Mouse (Mus musculus) heart, postnatal 0 days (tissue): ENCODE data around the gene Avpr1b. TPM values are rescaled to one million over a fixed set of nuclear protein-coding genes. Genes with fewer than 3 reads are reported as not detected.
"Not testable (repeated sequence)": the region's sequence is repeated elsewhere in the genome, so short reads cannot be mapped to it uniquely, and the experiment has no call there.

Experiments
- ATAC-seq: fragments of 200-750 bp; cut with Nextera tagmentation; 2 replicates; pipeline ENCODE4 v1.8.0; 2017; ENCODE audit warnings: low read depth, moderate number of reproducible peaks, moderate library complexity; ENCODE audit not compliant: insufficient read depth
- DNase-seq: peaks from one replicate; pipeline ENCODE4 v3.0.0-alpha.2; 2016; ENCODE audit warnings: low spot score
- H3K27ac ChIP-seq: fragments of 300-500 bp; sonication (generic); 2 replicates; pipeline ENCODE4 v1.5.1; 2014; ENCODE audit warnings: low read depth, mild to moderate bottlenecking
- H3K27me3 ChIP-seq: fragments of 300-500 bp; sonication (generic); 2 replicates; pipeline ENCODE4 v1.6.1; 2014; ENCODE audit warnings: low read length, mixed read lengths; ENCODE audit not compliant: control insufficient read depth, insufficient read depth
- H3K36me3 ChIP-seq: fragments of 300-500 bp; sonication (generic); replicated peaks from 2 replicates; pipeline ENCODE4 v1.6.1; 2014; ENCODE audit warnings: low read length, mixed read lengths; ENCODE audit not compliant: control insufficient read depth, insufficient read depth
- H3K4me1 ChIP-seq: fragments of 300-500 bp; sonication (generic); 2 replicates; pipeline ENCODE4 v1.6.1; 2014; ENCODE audit warnings: antibody characterized with exemption; ENCODE audit not compliant: control insufficient read depth, insufficient read depth
- H3K4me2 ChIP-seq: fragments of 300-500 bp; sonication (generic); 2 replicates; pipeline ENCODE4 v1.6.1; 2014; ENCODE audit warnings: low read depth, mild to moderate bottlenecking, low read length, moderate library complexity
- H3K4me3 ChIP-seq: fragments of 300-500 bp; sonication (generic); 2 replicates; pipeline ENCODE4 v1.5.1; 2014; ENCODE audit warnings: low read depth, low read length
- H3K9ac ChIP-seq: fragments of 300-500 bp; sonication (generic); replicated peaks from 2 replicates; pipeline ENCODE4 v1.6.1; 2014; ENCODE audit warnings: low read depth, low read length, mixed read lengths
- H3K9me3 ChIP-seq: fragments of 300-500 bp; sonication (generic); replicated peaks from 2 replicates; pipeline ENCODE4 v1.6.1; 2016; ENCODE audit warnings: low read length; ENCODE audit not compliant: control insufficient read depth
- CTCF ChIP-seq: IDR thresholded peaks from 2 replicates; pipeline ENCODE4 v1.5.1; 2016; ENCODE audit warnings: antibody characterized with exemption, control low read depth, low read depth
- EP300 ChIP-seq: IDR thresholded peaks from 2 replicates; pipeline ENCODE4 v1.6.1; 2016; ENCODE audit warnings: antibody characterized with exemption, low read depth
- WGBS: fragments of 180-500 bp; shearing (Covaris S2); extraction: QIAGEN DNeasy Blood & Tissue Kit; methylation state at CpG from one replicate; pipeline ENCODE4 v1.1.7; 2014; 5-methylcytosine and 5-hydroxymethylcytosine counted together
- polyA plus RNA-seq: library from polyadenylated mRNA; unstranded; fragments of >200 nt; fragmentation: Nextera tagmentation; extraction: Ambion mirVana; gene quantifications from 2 replicates; pipeline ENCODE4 v1.2.1, GENCODE M21; 2015
- total RNA-seq: library from RNA; depleted of rRNA; stranded (reverse); fragments of >200 nt; gene quantifications from 2 replicates; pipeline ENCODE4 v1.2.3, GENCODE M21; 2014; ENCODE audit warnings: low replicate concordance

Avpr1b gene
- total and polyA plus RNA-seq, 2 experiments from 2014 or later, result not detected

DNA sequence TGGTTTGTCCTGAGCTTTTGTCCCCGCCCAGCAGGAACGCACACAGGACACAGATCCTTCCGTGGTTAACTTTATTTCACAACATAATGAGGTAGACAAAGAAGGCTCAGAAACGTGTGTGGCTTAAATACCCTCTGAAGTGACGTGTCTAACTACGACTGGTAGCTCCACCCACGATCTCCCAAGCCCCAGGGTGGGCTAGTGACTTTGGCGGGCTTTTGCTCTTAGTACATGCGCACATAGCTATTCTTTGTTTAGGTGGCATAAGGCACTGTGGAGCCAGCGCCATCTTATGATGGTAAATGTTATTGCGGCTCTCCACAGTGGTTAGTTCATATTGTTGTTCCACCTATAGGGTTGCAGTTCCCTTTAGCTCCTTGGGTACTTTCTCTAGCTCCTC is 33.0 kb upstream of the Avpr1b start:
- H3K4me3 ChIP-seq, H3K9ac ChIP-seq, ATAC-seq, H3K27ac ChIP-seq, H3K4me2 ChIP-seq, H3K36me3 ChIP-seq, H3K27me3 ChIP-seq, DNase-seq, H3K4me1 ChIP-seq, H3K9me3 ChIP-seq: not testable (repeated sequence)
- 43% methylated on average over 11 of the region's 11 CpGs for WGBS
- peak; percentile 23; the same call in 1 of the 2 replicates for TF ChIP-seq CTCF

DNA sequence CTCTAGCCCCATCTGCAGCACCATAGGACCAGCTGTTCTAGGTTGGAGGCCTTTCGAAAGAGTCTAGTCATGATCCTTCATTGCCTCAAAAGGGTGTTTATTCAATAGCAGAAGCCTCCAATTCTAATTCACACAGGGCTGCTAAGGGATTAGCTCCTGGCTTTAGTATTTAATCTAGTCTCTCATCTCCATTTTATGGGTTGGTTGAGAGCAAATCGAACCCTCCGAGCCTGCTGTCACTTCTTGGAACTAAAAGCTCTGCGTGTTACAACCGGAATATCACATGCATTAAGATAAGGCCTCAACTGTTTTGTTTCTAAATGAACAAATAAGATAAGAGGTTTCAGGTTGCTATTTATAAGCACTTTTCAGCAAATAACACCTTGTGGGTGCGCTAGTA is 29.3 kb upstream of the Avpr1b start:
- 46% methylated on average over 6 of the region's 6 CpGs for WGBS
- H3K4me1 ChIP-seq, result peaks cover 4% of the 10 kb centered on the region; the same call in 1 of the 2 replicates

DNA sequence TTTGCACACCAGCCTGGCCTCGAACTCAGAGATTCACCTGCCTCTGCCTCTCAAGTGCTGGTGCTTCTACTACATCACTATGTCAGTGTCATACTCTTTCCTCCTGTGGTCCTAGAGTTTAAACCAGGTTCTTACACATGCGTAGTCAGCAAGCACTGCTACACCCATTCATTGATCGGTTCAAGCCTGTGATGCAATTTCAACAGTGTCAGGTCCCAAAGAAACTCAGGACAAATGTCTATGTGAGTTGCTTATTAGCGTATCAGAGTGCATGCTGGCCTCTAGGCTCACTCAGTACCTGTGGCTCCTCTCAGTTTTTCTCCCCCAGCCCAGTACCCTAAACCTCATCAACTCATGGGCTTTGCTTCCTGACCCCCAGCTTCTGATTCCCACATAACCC is 28.6 kb upstream of the Avpr1b start:
- Histone ChIP-seq H3K4me2 (no peak overlapping the region), H3K9me3 (no peaks in the 10 kb centered on the region), H3K27ac (no peak overlapping the region), H3K36me3 (no peaks in the 10 kb centered on the region), H3K27me3 (no peaks in the 10 kb centered on the region), H3K4me3 (no peak overlapping the region), H3K4me1 (peaks cover 4% of the 10 kb centered on the region; the same call in 1 of the 2 replicates), H3K9ac (no peak overlapping the region)
- WGBS, result 90% methylated on average over 4 of the region's 4 CpGs
- ATAC-seq (no peak), DNase-seq (no peak)
- TF ChIP-seq EP300 (no peak), CTCF (no peak)

More for the DNA sequence above, 29.3 kb upstream of the Avpr1b start:
- no peak overlapping the region for H3K9ac ChIP-seq
- DNase-seq (no peak), ATAC-seq (no peak)
- H3K36me3 ChIP-seq, result no peaks in the 10 kb centered on the region
- no peaks in the 10 kb centered on the region for H3K27me3 ChIP-seq
- no peak overlapping the region for H3K4me2 ChIP-seq
- no peaks in the 10 kb centered on the region for H3K9me3 ChIP-seq
- no peak overlapping the region for H3K4me3 ChIP-seq
- H3K27ac ChIP-seq, result no peak overlapping the region
- TF ChIP-seq CTCF (no peak), EP300 (no peak)

DNA sequence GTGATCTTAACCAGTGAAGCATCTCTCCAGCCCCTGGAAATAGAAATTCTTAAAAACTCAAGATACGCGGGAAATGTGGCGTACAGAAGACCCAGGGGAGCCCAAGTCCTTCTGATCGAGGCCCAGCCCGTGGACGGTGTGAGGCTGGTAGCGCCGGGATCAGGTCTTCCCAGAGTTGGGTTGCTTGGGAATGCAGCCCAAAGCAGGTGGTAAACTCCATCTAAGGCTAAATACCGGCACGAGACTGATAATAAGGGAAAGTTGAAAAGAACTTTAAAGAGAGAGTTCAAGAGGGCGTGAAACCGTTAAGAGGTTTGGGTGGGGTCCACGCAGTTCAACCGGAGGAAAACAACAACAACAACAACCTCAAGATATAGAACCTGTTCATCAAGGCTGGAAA is 25.3 kb upstream of the Avpr1b start:
- ATAC-seq (peak; percentile 78), DNase-seq (peak; percentile 91)
- H3K4me2 ChIP-seq, result no peak overlapping the region

DNA sequence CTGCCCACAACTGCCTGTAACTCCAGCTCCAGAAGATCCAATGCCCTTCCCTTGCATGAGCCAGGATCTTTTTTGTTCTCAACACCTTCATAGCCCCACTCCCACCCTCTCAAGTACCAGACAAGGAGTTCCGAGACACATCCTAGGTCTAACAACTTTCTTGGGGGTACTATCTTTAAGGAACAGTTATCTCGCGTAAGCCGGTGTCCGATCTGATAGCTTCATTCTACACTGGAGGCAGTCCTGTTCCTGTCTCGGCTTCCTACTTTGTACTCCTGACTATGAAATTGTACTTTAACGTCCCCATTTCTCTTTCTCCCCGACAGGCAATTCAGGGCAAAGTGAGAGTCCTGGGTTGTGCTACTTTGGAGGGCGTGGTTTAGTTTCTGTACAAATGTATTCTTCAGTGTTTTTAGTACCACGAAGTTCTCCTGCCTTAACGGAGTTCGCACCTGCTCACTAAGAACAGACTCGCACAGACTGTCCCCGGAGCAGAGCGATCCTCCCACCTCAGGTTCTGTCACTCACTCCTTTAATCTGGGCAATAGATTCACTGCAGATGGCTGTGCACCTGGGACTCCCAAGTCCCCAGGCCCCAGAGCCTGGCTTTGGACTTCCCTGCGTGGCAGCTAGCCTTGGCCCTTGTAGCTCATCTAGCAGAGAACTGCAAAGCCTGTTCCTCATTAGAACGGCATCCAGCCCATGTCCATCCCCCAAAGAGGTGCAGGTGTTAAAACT is 19.9 kb upstream of the Avpr1b start:
- Histone ChIP-seq H3K4me2 (no peak overlapping the region), H3K9ac (no peak overlapping the region), H3K4me3 (no peak overlapping the region), H3K27me3 (no peaks in the 10 kb centered on the region), H3K36me3 (no peaks in the 10 kb centered on the region), H3K27ac (no peak overlapping the region), H3K4me1 (no peaks in the 10 kb centered on the region), H3K9me3 (no peaks in the 10 kb centered on the region)
- ATAC-seq (no peak), DNase-seq (no peak)
- WGBS, result 73% methylated on average over 17 of the region's 17 CpGs
- TF ChIP-seq EP300 (no peak), CTCF (no peak)

More for the DNA sequence above, 25.3 kb upstream of the Avpr1b start:
- WGBS, result 90% methylated on average over 14 of the region's 14 CpGs
- Histone ChIP-seq H3K4me1 (peaks cover 4% of the 10 kb centered on the region; the same call in 1 of the 2 replicates), H3K9me3 (no peaks in the 10 kb centered on the region), H3K27ac (no peak overlapping the region), H3K4me3 (no peak overlapping the region), H3K27me3 (no peaks in the 10 kb centered on the region), H3K9ac (no peak overlapping the region), H3K36me3 (no peaks in the 10 kb centered on the region)
- TF ChIP-seq CTCF, result no peak
- no peak for TF ChIP-seq EP300

DNA sequence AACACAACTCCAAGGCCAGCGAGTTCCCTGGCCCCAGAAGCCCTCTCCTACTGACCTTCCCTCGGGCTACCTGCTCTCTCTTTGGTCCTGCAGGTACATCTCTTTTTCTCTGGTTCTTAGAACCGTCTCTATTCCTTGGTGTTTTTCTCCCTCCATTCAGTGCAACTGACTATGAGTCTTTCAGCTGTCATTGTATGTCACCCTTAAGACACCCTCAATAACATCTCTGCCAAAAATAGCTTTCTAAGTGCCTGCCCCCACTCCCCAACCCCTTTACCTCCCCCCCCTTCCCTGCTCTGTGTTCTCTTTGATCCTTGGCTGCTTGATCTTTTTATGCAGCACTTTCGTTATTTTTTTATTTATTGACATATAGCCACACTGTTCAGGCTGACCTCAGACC is 18.6 kb upstream of the Avpr1b start:
- Histone ChIP-seq H3K27me3 (no peaks in the 10 kb centered on the region), H3K9me3 (no peaks in the 10 kb centered on the region), H3K4me1 (no peaks in the 10 kb centered on the region), H3K4me3 (no peak overlapping the region), H3K4me2 (no peak overlapping the region), H3K9ac (no peak overlapping the region), H3K36me3 (no peaks in the 10 kb centered on the region), H3K27ac (no peak overlapping the region)
- 46% methylated on average over 4 of the region's 4 CpGs for WGBS
- ATAC-seq (no peak), DNase-seq (no peak)
- TF ChIP-seq CTCF (no peak), EP300 (no peak)
